Mouse (Mus musculus): ENCODE data around the gene Sumo1.

DNA sequence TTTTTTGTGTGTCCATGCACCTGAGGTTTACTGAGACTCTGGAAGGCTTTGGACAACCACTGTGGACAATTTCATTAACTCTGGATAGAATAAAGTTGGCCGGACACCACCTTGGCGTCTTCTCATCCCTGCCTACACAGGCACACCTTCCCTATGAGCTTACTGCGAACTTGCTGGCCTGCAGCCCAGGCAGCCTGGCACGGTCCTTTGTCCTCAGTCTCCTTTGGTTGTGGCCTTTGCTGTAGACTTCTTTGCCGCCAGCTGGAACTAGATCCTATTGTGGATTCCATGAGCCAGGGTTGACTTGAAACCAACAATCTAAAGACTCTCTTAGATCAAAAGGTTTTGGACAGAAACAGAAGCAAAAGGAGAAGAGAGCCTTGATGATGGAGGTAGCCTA is 45.2 kb downstream of the Sumo1 start:
- TF ChIP-seq CHD1 (IDR thresholded peaks at IDR 0.05; ENCODE audit: low read depth, low read length) = no peak
- no peak for TF ChIP-seq NELFE (IDR thresholded peaks at IDR 0.05; ENCODE audit: low read depth, low read length)
- no peak for TF ChIP-seq POLR2A (IDR thresholded peaks at IDR 0.05; ENCODE audit: control insufficient read depth in 1 of 2, insufficient read depth in 1 of 2, low read depth in 1 of 2, low read length in 2 of 2, poor library complexity in 1 of 2)
- no peak for TF ChIP-seq GATA1 (IDR thresholded peaks at IDR 0.05; ENCODE audit: low read depth, low read length)
- TF ChIP-seq CTCF (IDR thresholded peaks at IDR 0.05 in 2 of 3, conservative IDR thresholded peaks at IDR 0.05 in 1 of 3; ENCODE audit: control insufficient read depth in 1 of 3, insufficient read depth in 1 of 3, low read depth in 2 of 3, low read length in 3 of 3, poor library complexity in 1 of 3, severe bottlenecking in 1 of 3) = no peak
- TF ChIP-seq MYC (IDR thresholded peaks at IDR 0.05; ENCODE audit: low read depth, low read length) = no peak
- no peak for TF ChIP-seq TCF12 (IDR thresholded peaks at IDR 0.05; ENCODE audit: low read depth, low read length)
- no peak for TF ChIP-seq ELF1 (IDR thresholded peaks at IDR 0.05; ENCODE audit: low read depth, low read length)
- TF ChIP-seq POLR2AphosphoS2 (IDR thresholded peaks at IDR 0.05; ENCODE audit: low read length) = no peak
- TF ChIP-seq UBTF (IDR thresholded peaks at IDR 0.05; ENCODE audit: borderline replicate concordance, insufficient read depth, low read depth, low read length) = no peak
- no peak for TF ChIP-seq E2F4 (IDR thresholded peaks at IDR 0.05; ENCODE audit: borderline replicate concordance, low read depth, low read length)
- TF ChIP-seq ZNF384 (IDR thresholded peaks at IDR 0.05; ENCODE audit: low read depth, low read length) = no peak
- TF ChIP-seq ZMIZ1 (IDR thresholded peaks at IDR 0.05; ENCODE audit: low read depth, low read length) = no peak
